Mouse (Mus musculus) common myeloid progenitor, adult 5-6 weeks (primary cell): Measurements from ENCODE around the gene Ppm1m. TPM values are rescaled to one million over a fixed set of nuclear protein-coding genes. Genes with fewer than 3 reads are reported as not detected.
A peak's percentile ranks its signal among the peaks of the same experiment; 100 is the strongest.
"Not testable (repeated sequence)": the region's sequence is repeated elsewhere in the genome, so short reads cannot be mapped to it uniquely, and the experiment has no call there.

Experiments used
- ATAC-seq: replicated peaks from 2 replicates; pipeline ENCODE4 v1.8.0; 2016; ENCODE audit warnings: low read depth, mild to moderate bottlenecking, moderate TSS enrichment, inconsistent platforms; ENCODE audit not compliant: poor library complexity, severe bottlenecking
- total RNA-seq: library from RNA; stranded (forward); fragments of 200-1000, 187-1606 nt; gene quantifications from 2 replicates; pipeline ENCODE4 v1.2.3, GENCODE M21; 2017

Gene Ppm1m
- total RNA-seq, 1 experiment from 2014 or later: 9.4 TPM

DNA sequence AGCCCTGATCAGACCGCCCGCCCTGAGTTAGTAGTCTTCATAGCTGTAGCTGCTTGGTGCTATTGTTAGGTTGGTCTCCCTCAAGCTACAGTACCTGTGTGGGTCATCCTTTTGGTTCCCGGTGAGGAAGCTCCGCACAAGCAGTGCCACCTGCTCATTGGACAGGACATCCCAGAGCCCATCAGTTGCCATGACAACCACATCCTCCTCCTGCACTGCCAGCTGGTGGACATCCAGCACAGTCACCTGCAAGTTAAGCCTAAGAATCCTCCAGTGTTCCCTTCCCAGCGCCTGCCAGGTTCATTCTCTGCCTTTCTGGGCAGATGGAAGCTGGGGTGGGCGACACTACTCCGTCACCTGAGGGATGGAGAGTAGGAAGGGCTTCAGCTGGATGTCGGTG lies 3.9 kb downstream of the Ppm1m start:
- ATAC-seq: no peak

- ATAC-seq: no peak
These were observed 5.4 kb downstream of the Ppm1m start for GRCm38 (mm10) chr9:106193930-106194807.

- ATAC-seq: peak; percentile 92
These were observed 6.5 kb downstream of the Ppm1m start for GRCm38 (mm10) chr9:106192998-106193397.

- no peak for ATAC-seq
These were observed 7.5 kb downstream of the Ppm1m start for GRCm38 (mm10) chr9:106192024-106192423.

- no peak for ATAC-seq
These were observed 8.2 kb downstream of the Ppm1m start for GRCm38 (mm10) chr9:106191355-106191754.

DNA sequence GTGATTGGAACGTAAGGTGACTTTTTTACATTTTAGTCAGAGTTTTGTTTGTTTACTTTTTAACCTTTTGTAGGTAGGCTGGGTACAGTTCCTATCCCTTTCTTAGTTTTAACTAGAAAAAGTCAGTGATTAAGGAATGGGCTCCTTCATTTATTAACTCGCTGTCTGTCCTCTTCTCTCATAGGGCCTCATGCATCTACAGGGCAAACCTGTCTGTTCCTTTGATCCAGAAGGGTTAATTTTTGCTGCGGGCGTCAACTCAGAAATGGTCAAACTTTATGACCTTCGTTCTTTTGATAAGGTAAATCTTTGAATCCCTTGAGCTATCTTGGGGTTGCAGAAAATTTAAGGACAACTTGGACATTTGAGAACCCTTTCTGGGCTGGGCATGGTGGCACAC lies 15.6 kb downstream of the Ppm1m start:
- ATAC-seq: no peak

DNA sequence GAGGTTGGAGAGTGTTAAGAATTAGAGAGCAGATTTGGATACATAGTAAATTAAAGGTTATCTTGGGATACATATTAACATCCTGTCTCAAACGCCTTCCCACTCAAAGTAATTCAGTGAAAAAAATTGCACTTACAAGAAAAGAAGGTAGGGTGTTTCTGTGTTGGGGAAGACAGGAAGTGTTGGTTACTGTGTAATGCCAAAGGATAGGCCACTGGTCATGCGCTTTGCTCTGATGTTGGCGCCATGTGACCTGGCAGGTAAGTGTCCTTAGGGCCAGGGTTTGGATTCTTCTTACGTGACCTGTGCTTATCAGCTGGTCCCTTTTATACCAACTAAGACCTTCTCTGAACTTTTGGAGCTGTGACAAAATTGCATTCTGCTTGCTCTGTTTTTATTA lies 17.4 kb downstream of the Ppm1m start:
- no peak for ATAC-seq

GRCm38 (mm10) chr9:106179964-106180363 lies 19.6 kb downstream of the Ppm1m start:
- no peak for ATAC-seq

GRCm38 (mm10) chr9:106179454-106179853 lies 20.1 kb downstream of the Ppm1m start:
- no peak for ATAC-seq

GRCm38 (mm10) chr9:106177799-106178198 lies 21.7 kb downstream of the Ppm1m start:
- ATAC-seq: no peak

DNA sequence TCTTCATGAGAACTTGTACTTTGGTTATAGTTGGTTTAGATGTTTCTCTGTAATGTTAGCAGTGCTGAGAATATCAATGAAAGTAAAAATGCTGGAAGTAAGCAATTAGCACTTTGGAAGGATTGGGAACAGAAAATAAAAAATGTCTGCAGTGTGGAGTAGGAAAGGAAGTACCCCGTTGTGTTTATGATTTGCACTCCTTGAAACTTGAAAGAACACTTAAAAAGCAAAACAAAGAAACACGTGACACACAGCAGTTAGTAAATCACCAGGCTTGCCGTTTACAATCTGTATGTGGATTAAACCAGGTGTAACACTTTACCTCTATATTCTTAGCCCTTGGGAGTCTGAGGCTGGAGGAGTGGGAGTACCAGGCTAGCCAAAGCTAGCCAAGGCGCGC lies 22.8 kb downstream of the Ppm1m start:
- ATAC-seq: no peak

DNA sequence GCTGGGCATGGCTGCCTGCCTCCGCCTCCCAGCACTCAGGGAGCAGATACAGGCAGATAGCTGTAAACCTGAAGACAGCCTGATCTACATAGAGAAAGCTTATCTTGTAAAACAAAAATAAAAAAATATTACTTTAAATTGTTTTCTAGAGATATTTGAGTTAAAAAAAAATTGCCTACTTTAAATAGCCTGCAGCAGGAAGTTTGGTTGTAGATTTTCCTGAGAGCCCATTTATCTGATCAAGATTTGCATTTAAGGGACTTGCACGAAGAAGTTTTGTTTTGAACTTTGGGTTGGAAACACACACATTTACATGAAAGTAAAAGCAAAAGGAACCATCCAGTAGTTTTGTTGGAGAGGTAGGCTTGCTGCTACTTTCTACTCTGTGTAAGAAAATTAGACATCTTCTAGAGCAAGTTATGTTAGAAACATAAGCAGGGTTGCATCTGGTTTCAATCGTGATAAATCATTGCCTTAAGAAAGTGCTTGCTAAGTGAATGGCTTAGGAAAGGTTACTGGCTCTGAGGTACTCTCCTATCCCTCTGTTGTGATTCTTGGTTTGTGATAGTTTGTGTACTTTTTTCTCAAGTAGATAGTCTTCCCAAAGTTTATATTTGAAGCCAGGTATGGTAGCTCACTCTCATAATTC lies 23.9 kb downstream of the Ppm1m start:
- ATAC-seq: no peak

GRCm38 (mm10) chr9:106173363-106173762 lies 26.2 kb downstream of the Ppm1m start:
- ATAC-seq: no peak

DNA sequence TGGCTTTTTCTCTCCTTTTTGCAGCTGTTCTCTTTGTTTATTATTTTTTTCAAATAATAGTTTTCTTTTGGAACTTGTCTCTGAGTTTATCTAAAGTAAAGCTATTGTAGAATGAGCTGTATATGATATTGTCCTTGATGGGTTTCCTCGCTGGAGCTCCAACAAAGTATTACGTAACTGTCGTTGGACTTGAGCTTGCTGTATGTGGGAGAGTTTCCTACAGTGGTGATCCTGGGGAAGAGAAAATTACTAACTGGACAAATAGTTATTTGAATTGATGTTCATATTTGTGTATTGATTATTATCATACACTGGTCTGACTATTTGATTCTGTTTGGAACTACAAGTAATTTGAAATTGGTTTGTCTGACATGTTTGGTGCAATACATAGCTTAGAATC lies 27.0 kb downstream of the Ppm1m start:
- no peak for ATAC-seq

GRCm38 (mm10) chr9:106171346-106172158 lies 28.0 kb downstream of the Ppm1m start:
- ATAC-seq: peak; percentile 34

- peak; percentile 76 for ATAC-seq
These were observed 28.8 kb downstream of the Ppm1m start, which contains the start of gene Wdr82 for GRCm38 (mm10) chr9:106170556-106171345. Gene Wdr82 (plus strand): TSS chr9:106170928.

DNA sequence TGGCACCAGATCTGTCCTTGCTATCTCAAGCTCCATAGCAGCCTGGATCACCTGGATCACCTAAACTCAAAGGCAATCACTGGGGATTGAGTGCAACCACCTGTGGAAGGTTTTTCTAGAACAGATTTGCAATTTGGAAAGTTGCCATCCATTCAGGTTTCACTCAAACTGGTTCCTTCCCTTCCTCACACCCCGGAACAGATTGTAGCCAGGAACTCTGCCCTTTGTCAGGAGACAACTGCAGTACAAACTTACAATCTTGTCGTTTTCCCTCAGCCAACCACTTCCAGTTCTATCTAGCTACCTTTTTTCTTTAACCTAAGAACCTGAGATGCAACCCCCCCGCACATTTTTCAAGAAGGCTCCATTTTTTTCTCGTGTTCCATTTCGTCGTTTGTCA lies 29.6 kb downstream of the Ppm1m start:
- ATAC-seq: no peak

GRCm38 (mm10) chr9:106169006-106169405 lies 30.5 kb downstream of the Ppm1m start:
- ATAC-seq: not testable (repeated sequence)

DNA sequence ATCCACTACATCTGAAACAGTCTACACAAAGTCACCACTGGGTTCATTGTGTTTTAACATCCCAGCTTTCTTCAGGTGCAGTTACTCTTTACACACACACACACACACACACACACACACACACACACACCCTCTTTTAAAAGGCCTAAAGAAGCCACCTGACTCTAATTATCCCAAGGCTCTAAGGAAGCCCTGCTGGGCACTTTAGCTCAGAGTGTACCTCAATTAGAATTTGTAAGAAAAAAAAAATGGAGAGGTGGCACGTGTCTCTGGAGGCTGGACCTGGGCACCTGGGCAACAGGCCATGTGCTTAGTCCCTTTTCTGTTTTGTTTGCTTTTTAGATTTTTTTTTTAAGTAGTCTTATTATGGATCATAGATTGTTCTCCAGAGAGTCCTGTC lies 31.8 kb downstream of the Ppm1m start:
- no peak for ATAC-seq

GRCm38 (mm10) chr9:106167241-106167640 lies 32.3 kb downstream of the Ppm1m start:
- no peak for ATAC-seq
